In genomic region chr6:142908911-142909770, GRCm38 (mm10) we compare ENCODE assay signal across 10 mouse cellular contexts. TPM values are rescaled to one million over a fixed set of nuclear protein-coding genes. Genes with fewer than 3 reads are reported as not detected.
DNase-seq lines count a peak whose midpoint lies in the region; ATAC-seq and TF ChIP-seq lines count a peak whose summit lies in the region.
"Had no signal": no experiment of that assay in that cellular context is flagged by ENCODE, and none has a peak within 500 bp of the region (broad histone marks: within the 10 kb centered on the region; RNA-seq: fewer than 3 reads in every experiment).

No protein-coding gene starts in this region.

- ATAC-seq in megakaryocyte, adult 5-6 weeks (ENCODE audit: poor library complexity, severe bottlenecking), result peak; percentile 87
- no peak for ATAC-seq in lung, postnatal 0 days
- ATAC-seq: intestine, postnatal 0 days had no signal

- no peak overlapping the region for H3K9ac ChIP-seq in lung, postnatal 0 days (replicated peaks; ENCODE audit: low read depth)
- H3K9ac ChIP-seq: liver, embryonic 14.5 days had no signal

- TF ChIP-seq EP300 in lung, postnatal 0 days (IDR thresholded peaks at IDR 0.05), result no peak

- no peak for DNase-seq in spleen, adult 2 months (ENCODE audit: low read depth in 1 of 2, low spot score in 2 of 2)
- no peak for DNase-seq in spleen, postnatal 4 days (ENCODE audit: low spot score in 2 of 2)
- DNase-seq in brain, adult 2 months (ENCODE audit: low read depth, low spot score), result peak; percentile 42
- no peak for DNase-seq in adrenal gland, adult 18-20 months (ENCODE audit: low spot score in 2 of 2)
- DNase-seq in lung, postnatal 0 days (ENCODE audit: low spot score), result no peak
- DNase-seq in gastrocnemius, postnatal 36 days, result no peak
- DNase-seq: gastrocnemius, adult 2 months had no signal

- no peaks in the 10 kb centered on the region for H3K27me3 ChIP-seq in spleen, adult 2 months (ENCODE audit: control insufficient read depth, insufficient read depth, low read length)
- H3K27me3 ChIP-seq in lung, postnatal 0 days (replicated peaks; ENCODE audit: insufficient read depth, low read length), result no peaks in the 10 kb centered on the region

- no peak for TF ChIP-seq CTCF in spleen, adult 2 months (IDR thresholded peaks at IDR 0.05; ENCODE audit: extremely low read depth, insufficient read depth, insufficient read length, insufficient replicate concordance)
- no peak for TF ChIP-seq CTCF in lung, postnatal 0 days (IDR thresholded peaks at IDR 0.05)

- no peak overlapping the region for H3K4me3 ChIP-seq in spleen, adult 2 months (ENCODE audit: extremely low read depth, insufficient read depth, insufficient read length)
- no peak overlapping the region for H3K4me3 ChIP-seq in lung, postnatal 0 days (ENCODE audit: low read depth, low read length)
- H3K4me3 ChIP-seq: gastrocnemius, adult 2 months had no signal

- 40% methylated on average over 5 of the region's 5 CpGs for WGBS in spleen, adult 2 months
- 54% methylated on average over 5 of the region's 5 CpGs for WGBS in lung, postnatal 0 days

- H3K36me3 ChIP-seq in spleen, adult 2 months (ENCODE audit: control insufficient read depth, insufficient read depth, low read length), result no peaks in the 10 kb centered on the region
- no peaks in the 10 kb centered on the region for H3K36me3 ChIP-seq in lung, postnatal 0 days (ENCODE audit: insufficient read depth, low read length)

- H3K9me3 ChIP-seq in lung, postnatal 0 days (ENCODE audit: low read length), result no peaks in the 10 kb centered on the region

- H3K4me1 ChIP-seq in spleen, adult 2 months (ENCODE audit: control insufficient read depth, insufficient read depth, insufficient read length), result no peaks in the 10 kb centered on the region; the same call in 1 of the 2 replicates
- H3K4me1 ChIP-seq in lung, postnatal 0 days (ENCODE audit: insufficient read depth, low read depth, low read length), result no peaks in the 10 kb centered on the region

- H3K27ac ChIP-seq in spleen, adult 2 months (ENCODE audit: insufficient read depth, low read length), result peak overlapping the region; percentile 42
- no peak overlapping the region for H3K27ac ChIP-seq in lung, postnatal 0 days (ENCODE audit: low read length)
- H3K27ac ChIP-seq: gastrocnemius, adult 2 months; liver, embryonic 14.5 days had no signal

- H3K4me2 ChIP-seq in lung, postnatal 0 days (replicated peaks; ENCODE audit: low read depth, low read length), result no peak overlapping the region

- intact Hi-C loops in gastrocnemius, postnatal 36 days (cut with DNase I), result no loop called here

- TF ChIP-seq POLR2A in spleen, adult 2 months (IDR thresholded peaks at IDR 0.05; ENCODE audit: low read depth, low read length), result no peak

RNA-seq across cellular contexts. Expression of gene St8sia1, which starts 55.1 kb away (rescaled TPM):
- polyA plus RNA-seq in spleen, adult 2 months (2012; rRNA removed), result 1.9 and 2.5 TPM in 2 replicates
- 1.3 and 1.4 TPM in 2 replicates for total RNA-seq in megakaryocyte, adult 5-6 weeks (2015)
- total RNA-seq in megakaryocyte, adult 5-6 weeks (2017), result 0.48 and 0.85 TPM in 2 replicates
- total RNA-seq in adrenal gland, adult 18-20 months (2021), result 1 to 10 TPM in 1 of 2 experiments, under 1 TPM in 1; 0.83 to 1.2 TPM
- polyA plus RNA-seq in lung, postnatal 0 days (2015; fragmentation: Nextera tagmentation; extraction: Ambion mirVana), result 0.11 and 0.23 TPM in 2 replicates
- under 1 TPM; 0.10 to 0.28 TPM for total RNA-seq in gastrocnemius, postnatal 36 days (2021)
